Mouse (Mus musculus) cerebellum, adult 11 months (tissue): ENCODE data around the gene Scarf1.

Experiments
- DNase-seq: peaks from one replicate; pipeline ENCODE4 v3.0.0; 2022

The Scarf1 gene

DNA sequence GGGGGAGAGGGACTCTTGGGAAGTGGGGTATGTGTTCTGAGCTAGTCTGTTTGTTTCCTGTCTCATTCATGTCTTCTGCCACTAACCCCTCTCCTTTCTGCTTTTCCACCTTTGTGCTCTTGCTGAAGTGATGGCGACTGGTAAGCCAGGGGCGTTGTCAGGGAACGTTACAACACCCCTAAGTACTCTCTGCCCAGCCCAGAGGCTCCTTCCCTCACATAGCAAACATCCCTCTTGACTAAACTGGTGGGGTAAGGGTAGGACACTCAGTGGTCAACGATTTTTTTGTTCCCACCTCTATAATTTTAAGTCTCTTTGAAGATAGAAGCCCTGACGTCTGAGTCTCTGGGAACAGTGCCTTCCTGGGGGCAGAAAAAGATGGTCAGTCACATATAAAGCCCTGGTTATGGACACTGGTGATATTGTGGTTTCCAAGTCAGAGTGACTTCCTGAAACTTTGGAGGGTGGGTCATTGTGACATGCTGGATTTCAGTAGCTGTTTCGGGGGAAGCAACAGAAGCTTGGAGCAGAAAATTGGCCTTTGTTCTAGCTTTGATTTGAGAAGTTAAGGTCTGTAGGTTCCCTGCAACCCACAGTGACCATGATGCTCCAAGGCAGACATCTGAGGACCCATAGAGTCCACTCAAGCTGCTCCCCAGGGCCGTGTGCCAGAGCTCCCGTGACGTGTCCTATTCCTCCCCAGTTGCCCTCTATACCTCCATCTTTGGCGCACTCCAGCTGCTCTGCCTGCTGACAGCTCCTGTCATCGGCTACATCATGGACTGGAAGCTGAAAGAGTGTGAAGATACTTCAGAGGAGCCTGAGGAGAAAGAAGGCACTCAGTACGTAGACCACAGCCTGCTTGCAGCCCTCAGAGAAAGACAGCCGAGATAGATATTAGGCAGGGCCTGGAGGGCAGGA, 53.2 kb downstream of the Scarf1 start:
- DNase-seq = peak; percentile 57

DNA sequence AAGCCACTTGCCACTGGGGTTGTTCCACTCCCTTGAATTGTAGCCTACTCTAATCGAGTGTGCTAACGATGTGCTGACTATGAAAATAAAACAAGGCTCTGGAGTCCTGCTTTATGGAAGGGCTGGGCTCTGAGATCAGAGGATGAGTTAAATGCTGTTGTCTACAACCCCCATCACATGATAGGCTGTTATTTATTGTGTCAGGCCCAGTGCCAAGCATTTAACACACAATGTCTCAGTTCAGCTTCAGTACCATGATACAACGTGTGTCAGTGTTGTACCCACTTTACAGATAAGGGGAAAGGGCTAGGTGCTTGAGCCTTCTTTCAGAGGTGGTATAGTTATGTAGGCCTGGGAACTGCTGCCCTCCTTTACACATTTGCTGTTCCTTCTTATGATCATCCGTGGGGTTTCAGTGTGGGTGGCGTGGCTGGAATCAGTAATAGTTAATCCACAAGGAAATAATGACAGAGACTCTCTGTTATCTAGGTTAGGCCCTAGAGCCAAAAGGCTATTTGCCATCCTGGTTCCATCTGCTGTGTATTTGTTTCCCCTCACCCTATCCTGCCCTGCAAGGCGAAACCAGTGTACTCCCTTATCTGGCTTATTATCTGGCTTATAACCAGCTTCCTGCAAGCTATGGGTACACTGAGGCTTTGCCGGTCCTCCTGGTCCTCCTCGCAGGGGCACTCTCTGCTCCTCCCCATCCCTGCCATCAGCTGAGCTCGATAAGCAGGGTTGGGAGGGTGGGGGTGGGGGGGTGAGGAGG, 54.2 kb downstream of the Scarf1 start:
- peak; percentile 63 for DNase-seq

- peak; percentile 32 for DNase-seq
These were observed 54.8 kb downstream of the Scarf1 start for GRCm38 (mm10) chr11:75568115-75568511.

DNA sequence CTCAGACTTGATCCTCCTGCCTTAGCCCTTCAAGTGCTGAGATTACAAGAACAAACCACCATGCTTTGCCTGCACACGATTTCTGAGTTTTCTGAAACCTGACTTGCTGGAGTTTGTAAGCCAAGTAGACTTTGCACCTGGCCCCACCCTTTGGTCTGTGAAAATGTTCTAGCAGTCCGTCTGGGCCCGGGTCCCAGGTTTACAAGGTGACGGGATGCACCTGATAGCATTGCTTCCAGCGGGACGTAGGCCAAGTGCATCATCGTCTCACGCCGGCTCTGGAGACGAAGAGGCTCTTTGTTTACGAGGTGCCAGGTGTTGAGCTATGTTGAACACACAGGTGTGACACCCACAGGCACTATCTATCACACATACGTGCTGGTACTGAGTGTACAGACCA, 55.6 kb downstream of the Scarf1 start:
- no peak for DNase-seq

DNA sequence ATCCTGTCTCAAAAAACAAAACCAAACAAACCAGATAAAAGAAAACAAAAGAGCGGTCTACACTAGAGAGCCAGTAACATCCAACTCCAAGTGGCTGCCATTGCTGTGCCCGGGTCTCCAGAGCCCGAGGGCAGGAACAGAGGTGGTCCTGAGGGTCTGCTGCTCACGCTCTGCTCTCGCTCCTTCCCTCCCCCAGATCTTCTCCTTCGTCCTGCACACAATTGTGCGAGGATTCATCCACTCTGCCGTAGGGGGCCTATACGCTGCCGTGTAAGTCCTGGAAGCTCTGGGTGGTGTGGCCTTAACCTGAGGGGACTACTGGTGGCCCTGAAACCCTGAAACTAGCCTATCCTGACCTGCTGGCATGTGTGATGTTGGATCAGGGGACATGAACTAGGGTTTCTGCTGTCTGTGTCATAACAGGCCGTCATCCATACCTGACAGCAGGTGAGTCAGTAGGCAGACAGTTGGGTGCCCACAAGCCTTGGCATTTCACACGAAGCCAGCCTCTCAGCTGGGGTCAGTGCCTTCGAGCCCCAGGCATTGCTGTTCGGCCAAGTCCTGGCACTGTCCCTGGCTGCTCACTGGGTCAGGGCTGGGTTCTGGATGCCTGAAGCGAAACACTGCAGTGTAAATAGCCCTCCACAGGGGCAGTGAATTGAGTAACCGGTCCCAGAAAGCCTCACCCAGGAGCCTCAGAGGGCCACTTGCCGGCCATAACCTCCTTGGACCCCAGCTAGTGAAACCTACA, 57.2 kb downstream of the Scarf1 start:
- DNase-seq = peak; percentile 87

GRCm38 (mm10) chr11:75571126-75571990, 58.0 kb downstream of the Scarf1 start:
- no peak for DNase-seq

- DNase-seq = no peak
These were observed 59.0 kb downstream of the Scarf1 start for GRCm38 (mm10) chr11:75572301-75572791.

GRCm38 (mm10) chr11:75572854-75573650, 59.7 kb downstream of the Scarf1 start:
- peak; percentile 94 for DNase-seq

DNA sequence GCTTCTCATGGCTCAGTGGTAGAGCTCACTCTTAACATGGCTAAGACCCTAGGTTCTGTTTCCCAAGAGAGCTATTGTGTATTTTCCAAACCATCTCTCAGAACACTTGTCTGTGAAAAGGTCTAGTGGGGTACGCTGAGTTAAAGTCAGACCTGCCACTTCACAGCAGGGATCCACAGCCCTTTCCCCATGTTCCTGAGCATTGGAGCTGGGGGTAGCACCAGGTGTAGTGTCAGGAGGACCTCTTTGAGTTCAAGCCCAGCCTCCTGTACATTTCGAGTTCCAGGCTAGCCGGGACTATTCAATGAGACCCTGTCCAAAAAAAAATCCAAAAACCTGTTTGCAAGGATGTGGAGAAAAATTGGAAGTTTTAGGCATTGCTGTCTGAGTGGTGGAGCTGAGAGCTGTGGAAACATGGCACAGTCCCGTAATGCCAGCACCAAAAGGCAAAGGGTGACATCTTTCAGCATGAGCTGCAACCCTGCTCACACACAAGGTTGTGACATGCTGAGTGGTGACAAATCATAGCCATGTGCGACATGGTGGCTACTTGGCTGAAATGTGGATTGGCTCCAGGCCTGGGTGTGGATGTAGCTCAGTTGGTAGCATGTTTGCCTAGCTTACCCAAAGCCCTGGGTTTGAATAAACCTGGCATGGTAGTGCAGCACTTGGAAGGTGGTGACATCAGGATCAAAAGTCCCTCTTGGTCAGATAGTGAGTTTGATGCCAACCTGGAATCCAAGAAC, 61.2 kb downstream of the Scarf1 start:
- no peak for DNase-seq

DNA sequence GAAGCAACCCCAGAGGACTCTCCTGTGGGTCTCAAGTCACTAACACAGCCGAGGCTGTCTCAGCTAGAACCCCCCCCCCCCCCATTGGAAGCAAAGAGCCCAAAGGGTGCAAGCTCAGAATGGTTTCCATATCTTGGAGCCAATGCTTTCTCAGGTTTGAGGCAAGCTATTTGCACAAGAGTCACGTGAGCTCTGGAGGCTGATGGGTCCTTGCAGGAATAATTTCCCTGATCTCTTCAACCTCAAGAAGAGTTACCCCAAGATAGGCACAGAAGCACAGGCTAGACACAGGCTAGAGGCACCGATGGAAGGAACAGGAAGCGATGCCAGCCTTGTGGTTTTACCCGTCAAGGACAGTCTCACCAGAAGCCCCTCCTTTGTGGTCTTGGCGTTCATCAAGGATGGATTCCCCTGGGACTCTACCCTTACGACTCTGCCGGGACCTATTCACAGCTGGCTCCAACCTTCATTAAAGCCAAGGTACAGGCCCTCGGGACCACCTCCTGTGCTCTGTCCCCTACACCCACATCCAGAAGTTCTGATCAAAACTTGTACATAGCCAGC, 62.3 kb downstream of the Scarf1 start:
- DNase-seq = no peak
